Mouse (Mus musculus): ENCODE data around the gene Inafm1. TPM values are rescaled to one million over a fixed set of nuclear protein-coding genes. Genes with fewer than 3 reads are reported as not detected.
"Not testable (repeated sequence)": the region's sequence is repeated elsewhere in the genome, so short reads cannot be mapped to it uniquely, and the experiment has no call there.

Gene Inafm1
- polyA plus RNA-seq, 1 experiment from 2014 or later, result 20.1 TPM

GRCm38 (mm10) chr7:16310020-16310520 lies 36.7 kb upstream of the Inafm1 start:
- DNase-seq (ENCODE audit: low spot score), result peak; percentile 79
- 2% methylated on average over 28 of the region's 56 CpGs for WGBS
- H3K9ac ChIP-seq (replicated peaks; ENCODE audit: low read depth), result peak overlapping the region; percentile 51

GRCm38 (mm10) chr7:16309318-16310019 lies 36.1 kb upstream of the Inafm1 start:
- Histone ChIP-seq H3K4me1 (ENCODE audit: insufficient read depth, low read depth, low read length) (peaks cover 12% of the 10 kb centered on the region; the same call in 1 of the 2 replicates), H3K4me3 (ENCODE audit: low read depth, low read length) (peak overlapping the region; percentile 80), H3K9me3 (ENCODE audit: low read length) (no peaks in the 10 kb centered on the region), H3K9ac (replicated peaks; ENCODE audit: low read depth) (peak overlapping the region; percentile 51), H3K36me3 (ENCODE audit: insufficient read depth, low read length) (no peaks in the 10 kb centered on the region), H3K4me2 (replicated peaks; ENCODE audit: low read depth, low read length) (peak overlapping the region; percentile 88), H3K27ac (ENCODE audit: low read length) (peak overlapping the region; percentile 99), H3K27me3 (replicated peaks; ENCODE audit: insufficient read depth, low read length) (no peaks in the 10 kb centered on the region)
- WGBS, result 1% methylated on average over 43 of the region's 61 CpGs
- peak; percentile 59 for ATAC-seq
- no peak for TF ChIP-seq EP300 (IDR thresholded peaks at IDR 0.05)
- no peak for TF ChIP-seq CTCF (IDR thresholded peaks at IDR 0.05)
- peak; percentile 88 for DNase-seq (ENCODE audit: low spot score)

More at GRCm38 (mm10) chr7:16310020-16310520, 36.7 kb upstream of the Inafm1 start:
- H3K4me3 ChIP-seq (ENCODE audit: low read depth, low read length), result peak overlapping the region; percentile 80
- peak overlapping the region; percentile 99 for H3K27ac ChIP-seq (ENCODE audit: low read length)
- peak; percentile 40 for ATAC-seq
- TF ChIP-seq EP300 (IDR thresholded peaks at IDR 0.05) (no peak), CTCF (IDR thresholded peaks at IDR 0.05) (peak; percentile 78)
- peaks cover 12% of the 10 kb centered on the region; the same call in 1 of the 2 replicates for H3K4me1 ChIP-seq (ENCODE audit: insufficient read depth, low read depth, low read length)
- H3K9me3 ChIP-seq (ENCODE audit: low read length), result no peaks in the 10 kb centered on the region
- peak overlapping the region; percentile 88 for H3K4me2 ChIP-seq (replicated peaks; ENCODE audit: low read depth, low read length)
- no peaks in the 10 kb centered on the region for H3K36me3 ChIP-seq (ENCODE audit: insufficient read depth, low read length)
- H3K27me3 ChIP-seq (replicated peaks; ENCODE audit: insufficient read depth, low read length), result no peaks in the 10 kb centered on the region

- H3K27ac ChIP-seq (ENCODE audit: low read length), result peak overlapping the region; percentile 99
- 28% methylated on average over 16 of the region's 16 CpGs for WGBS
- H3K9ac ChIP-seq (replicated peaks; ENCODE audit: low read depth), result peak overlapping the region; percentile 51; the same call in 1 of the 2 replicates
- H3K36me3 ChIP-seq (ENCODE audit: insufficient read depth, low read length), result no peaks in the 10 kb centered on the region
- TF ChIP-seq EP300 (IDR thresholded peaks at IDR 0.05) (no peak), CTCF (IDR thresholded peaks at IDR 0.05) (no peak)
- no peak for ATAC-seq
- H3K9me3 ChIP-seq (ENCODE audit: low read length), result no peaks in the 10 kb centered on the region
- peak; percentile 59 for DNase-seq (ENCODE audit: low spot score)
- H3K4me1 ChIP-seq (ENCODE audit: insufficient read depth, low read depth, low read length), result peaks cover 9% of the 10 kb centered on the region; the same call in 1 of the 2 replicates
- H3K27me3 ChIP-seq (replicated peaks; ENCODE audit: insufficient read depth, low read length), result no peaks in the 10 kb centered on the region
- H3K4me2 ChIP-seq (replicated peaks; ENCODE audit: low read depth, low read length), result peak overlapping the region; percentile 88
- peak overlapping the region; percentile 80 for H3K4me3 ChIP-seq (ENCODE audit: low read depth, low read length)
Measured at GRCm38 (mm10) chr7:16308555-16309317, 35.3 kb upstream of the Inafm1 start.

GRCm38 (mm10) chr7:16308093-16308492 lies 34.7 kb upstream of the Inafm1 start, which contains the start of gene Bbc3:
Gene Bbc3 (plus strand): TSS chr7:16308393.
- not testable (repeated sequence) for ATAC-seq; H3K4me1 ChIP-seq (ENCODE audit: insufficient read depth, low read depth, low read length); H3K9me3 ChIP-seq (ENCODE audit: low read length); DNase-seq (ENCODE audit: low spot score); H3K27me3 ChIP-seq (replicated peaks; ENCODE audit: insufficient read depth, low read length); H3K36me3 ChIP-seq (ENCODE audit: insufficient read depth, low read length)
- 11% methylated on average over 1 of the region's 1 CpGs for WGBS
- peak within 1 kb of the TSS; percentile 51; the same call in 1 of the 2 replicates for H3K9ac ChIP-seq (replicated peaks; ENCODE audit: low read depth)
- H3K27ac ChIP-seq (ENCODE audit: low read length), result peak within 1 kb of the TSS; percentile 99
- peak within 1 kb of the TSS; percentile 80 for H3K4me3 ChIP-seq (ENCODE audit: low read depth, low read length)
- peak within 1 kb of the TSS; percentile 88 for H3K4me2 ChIP-seq (replicated peaks; ENCODE audit: low read depth, low read length)

- 78% methylated on average over 6 of the region's 6 CpGs for WGBS
- not testable (repeated sequence) for H3K27ac ChIP-seq (ENCODE audit: low read length); H3K4me2 ChIP-seq (replicated peaks; ENCODE audit: low read depth, low read length); H3K36me3 ChIP-seq (ENCODE audit: insufficient read depth, low read length); H3K4me1 ChIP-seq (ENCODE audit: insufficient read depth, low read depth, low read length); H3K9me3 ChIP-seq (ENCODE audit: low read length); H3K4me3 ChIP-seq (ENCODE audit: low read depth, low read length); DNase-seq (ENCODE audit: low spot score); H3K27me3 ChIP-seq (replicated peaks; ENCODE audit: insufficient read depth, low read length); H3K9ac ChIP-seq (replicated peaks; ENCODE audit: low read depth); ATAC-seq
Measured at GRCm38 (mm10) chr7:16307141-16307540, 33.7 kb upstream of the Inafm1 start.

- peak; percentile 59 for ATAC-seq
- peak overlapping the region; percentile 39; the same call in 1 of the 2 replicates for H3K4me2 ChIP-seq (replicated peaks; ENCODE audit: low read depth, low read length)
- H3K36me3 ChIP-seq (ENCODE audit: insufficient read depth, low read length), result no peaks in the 10 kb centered on the region
- peak; percentile 82 for DNase-seq (ENCODE audit: low spot score)
- H3K27ac ChIP-seq (ENCODE audit: low read length), result no peak overlapping the region
- under 1% methylated on average over 49 of the region's 52 CpGs for WGBS
- TF ChIP-seq CTCF (IDR thresholded peaks at IDR 0.05) (no peak), EP300 (IDR thresholded peaks at IDR 0.05) (no peak)
- peaks cover 16% of the 10 kb centered on the region for H3K4me1 ChIP-seq (ENCODE audit: insufficient read depth, low read depth, low read length)
- no peaks in the 10 kb centered on the region for H3K27me3 ChIP-seq (replicated peaks; ENCODE audit: insufficient read depth, low read length)
- peak overlapping the region; percentile 8; the same call in 1 of the 2 replicates for H3K4me3 ChIP-seq (ENCODE audit: low read depth, low read length)
- H3K9ac ChIP-seq (replicated peaks; ENCODE audit: low read depth), result no peak overlapping the region
- H3K9me3 ChIP-seq (ENCODE audit: low read length), result no peaks in the 10 kb centered on the region
Measured at GRCm38 (mm10) chr7:16299419-16300035, 26.1 kb upstream of the Inafm1 start.
